Mouse (Mus musculus): ENCODE data around the gene Copg1. TPM values are rescaled to one million over a fixed set of nuclear protein-coding genes. Genes with fewer than 3 reads are reported as not detected.

Copg1 gene
- total RNA-seq, 2 experiments from 2014 or later = 25.8 to 47.1 TPM

GRCm38 (mm10) chr6:87875083-87875482 lies 12.5 kb upstream of the Copg1 start:
- ATAC-seq (ENCODE audit: poor library complexity, severe bottlenecking) = no peak

GRCm38 (mm10) chr6:87875562-87875961 lies 12.1 kb upstream of the Copg1 start:
- no peak for ATAC-seq (ENCODE audit: poor library complexity, severe bottlenecking)

GRCm38 (mm10) chr6:87876068-87876643 lies 11.5 kb upstream of the Copg1 start:
- ATAC-seq (ENCODE audit: poor library complexity, severe bottlenecking) = peak; percentile 62

- no peak for ATAC-seq (ENCODE audit: poor library complexity, severe bottlenecking)
Observed at GRCm38 (mm10) chr6:87879010-87879409, 8.6 kb upstream of the Copg1 start.

GRCm38 (mm10) chr6:87879628-87880027 lies 8.0 kb upstream of the Copg1 start:
- ATAC-seq (ENCODE audit: poor library complexity, severe bottlenecking) = no peak

- ATAC-seq (ENCODE audit: poor library complexity, severe bottlenecking) = no peak
Observed at GRCm38 (mm10) chr6:87882221-87882620, 5.4 kb upstream of the Copg1 start.

GRCm38 (mm10) chr6:87882816-87883215 lies 4.8 kb upstream of the Copg1 start:
- ATAC-seq (ENCODE audit: poor library complexity, severe bottlenecking) = no peak

- ATAC-seq (ENCODE audit: poor library complexity, severe bottlenecking) = no peak
Observed at GRCm38 (mm10) chr6:87886721-87887120, 893 bp upstream of the Copg1 start.

GRCm38 (mm10) chr6:87893931-87894330 lies 6.3 kb downstream of the Copg1 start:
- ATAC-seq (ENCODE audit: poor library complexity, severe bottlenecking) = no peak

- no peak for ATAC-seq (ENCODE audit: poor library complexity, severe bottlenecking)
Observed at GRCm38 (mm10) chr6:87898028-87898427, 10.4 kb downstream of the Copg1 start.

GRCm38 (mm10) chr6:87906632-87907031 lies 19.0 kb downstream of the Copg1 start:
- no peak for ATAC-seq (ENCODE audit: poor library complexity, severe bottlenecking)

- no peak for ATAC-seq (ENCODE audit: poor library complexity, severe bottlenecking)
Observed at GRCm38 (mm10) chr6:87909181-87909580, 21.6 kb downstream of the Copg1 start.

GRCm38 (mm10) chr6:87911559-87911958 lies 23.9 kb downstream of the Copg1 start:
- ATAC-seq (ENCODE audit: poor library complexity, severe bottlenecking) = no peak

- ATAC-seq (ENCODE audit: poor library complexity, severe bottlenecking) = peak; percentile 89
Observed at GRCm38 (mm10) chr6:87913661-87914325, 26.2 kb downstream of the Copg1 start, which contains the start of gene Hmces. TSS of gene Hmces (plus strand) at chr6:87913935.

- ATAC-seq (ENCODE audit: poor library complexity, severe bottlenecking) = peak; percentile 5
Observed at GRCm38 (mm10) chr6:87914326-87915102, 26.9 kb downstream of the Copg1 start.

GRCm38 (mm10) chr6:87915939-87916338 lies 28.3 kb downstream of the Copg1 start:
- ATAC-seq (ENCODE audit: poor library complexity, severe bottlenecking) = peak; percentile 65

GRCm38 (mm10) chr6:87921201-87921600 lies 33.6 kb downstream of the Copg1 start:
- ATAC-seq (ENCODE audit: poor library complexity, severe bottlenecking) = no peak

GRCm38 (mm10) chr6:87923624-87924023 lies 36.0 kb downstream of the Copg1 start:
- ATAC-seq (ENCODE audit: poor library complexity, severe bottlenecking) = peak; percentile 56

GRCm38 (mm10) chr6:87935037-87935436 lies 47.4 kb downstream of the Copg1 start:
- no peak for ATAC-seq (ENCODE audit: poor library complexity, severe bottlenecking)

GRCm38 (mm10) chr6:87937178-87937788 lies 49.7 kb downstream of the Copg1 start:
- no peak for ATAC-seq (ENCODE audit: poor library complexity, severe bottlenecking)

GRCm38 (mm10) chr6:87938941-87939340 lies 51.3 kb downstream of the Copg1 start:
- ATAC-seq (ENCODE audit: poor library complexity, severe bottlenecking) = no peak

All from megakaryocyte, adult 5-6 weeks (primary cell).